Mouse (Mus musculus) forebrain, embryonic 16.5 days (tissue): ENCODE results near the gene Camk2n1. TPM values are rescaled to one million over a fixed set of nuclear protein-coding genes. Genes with fewer than 3 reads are reported as not detected.
A peak's percentile ranks its signal among the peaks of the same experiment; 100 is the strongest.

Source experiments
- ATAC-seq: fragments of 200-750 bp; cut with Nextera tagmentation; 2 replicates; pipeline ENCODE4 v1.8.0; 2017; ENCODE audit warnings: mild to moderate bottlenecking, moderate library complexity
- H3K27ac ChIP-seq: fragments of 300-500 bp; sonication (generic); 2 replicates; pipeline ENCODE4 v1.5.1; 2014; ENCODE audit warnings: low read length, control low read depth
- H3K27me3 ChIP-seq: fragments of 300-500 bp; sonication (generic); replicated peaks from 2 replicates; pipeline ENCODE4 v1.6.1; 2014; ENCODE audit warnings: low read length; ENCODE audit not compliant: control insufficient read depth, insufficient read depth
- H3K36me3 ChIP-seq: fragments of 300-500 bp; sonication (generic); 2 replicates; pipeline ENCODE4 v1.6.1; 2014; ENCODE audit not compliant: control insufficient read depth, insufficient read depth
- H3K4me1 ChIP-seq: fragments of 300-500 bp; sonication (generic); replicated peaks from 2 replicates; pipeline ENCODE4 v1.6.1; 2014; ENCODE audit warnings: low read length; ENCODE audit not compliant: control insufficient read depth, insufficient read depth
- H3K4me2 ChIP-seq: fragments of 300-500 bp; sonication (generic); 2 replicates; pipeline ENCODE4 v1.6.1; 2014; ENCODE audit warnings: mild to moderate bottlenecking, low read length, control low read depth
- H3K4me3 ChIP-seq: fragments of 300-500 bp; sonication (generic); replicated peaks from 2 replicates; pipeline ENCODE4 v1.5.1; 2014; ENCODE audit warnings: mild to moderate bottlenecking, low read length, control low read depth
- H3K9ac ChIP-seq: fragments of 300-500 bp; sonication (generic); replicated peaks from 2 replicates; pipeline ENCODE4 v1.6.1; 2014; ENCODE audit warnings: low read depth, low read length, control low read depth
- H3K9me3 ChIP-seq: fragments of 300-500 bp; sonication (generic); 2 replicates; pipeline ENCODE4 v1.6.1; 2016; ENCODE audit warnings: low read length; ENCODE audit not compliant: control insufficient read depth
- WGBS: fragments of 180-500 bp; shearing (Covaris S2); extraction: QIAGEN DNeasy Blood & Tissue Kit; methylation state at CpG from one replicate; pipeline ENCODE4 v1.1.7; 2014; 5-methylcytosine and 5-hydroxymethylcytosine counted together
- polyA plus RNA-seq: library from polyadenylated mRNA; unstranded; fragments of >200 nt; fragmentation: Nextera tagmentation; extraction: Ambion mirVana; gene quantifications from 2 replicates; pipeline ENCODE4 v1.2.1, GENCODE M21; 2015

The Camk2n1 gene
- polyA plus RNA-seq, 1 experiment from 2014 or later: 10.2 TPM

DNA sequence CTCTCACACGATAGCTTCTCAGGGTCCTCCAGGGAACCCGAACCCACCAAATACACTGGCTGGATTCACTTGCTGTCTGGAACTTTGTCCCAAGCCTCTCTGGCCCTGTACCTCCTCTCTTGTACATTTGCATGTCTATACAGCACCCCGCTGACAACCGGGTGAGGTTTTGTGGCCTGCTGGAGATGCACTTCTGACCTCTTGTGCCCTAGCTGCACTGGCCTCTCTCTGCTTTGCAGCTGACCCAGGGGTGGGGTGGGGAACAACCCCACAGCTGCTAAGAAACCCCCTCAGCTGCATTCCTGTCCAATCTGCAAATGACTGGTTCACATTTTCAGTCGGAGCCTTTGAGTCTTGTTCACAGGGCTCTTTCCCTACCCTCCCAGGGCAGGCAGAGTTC, 9.2 kb upstream of the Camk2n1 start:
- WGBS: 9% methylated on average over 5 of the region's 5 CpGs
- H3K27me3 ChIP-seq: no peaks in the 10 kb centered on the region
- no peak overlapping the region for H3K27ac ChIP-seq
- H3K9me3 ChIP-seq: no peaks in the 10 kb centered on the region
- peaks cover 7% of the 10 kb centered on the region; the same call in 1 of the 2 replicates for H3K36me3 ChIP-seq
- no peak for ATAC-seq
- peaks cover 25% of the 10 kb centered on the region for H3K4me1 ChIP-seq
- H3K9ac ChIP-seq: no peak overlapping the region
- H3K4me2 ChIP-seq: no peak overlapping the region
- no peak overlapping the region for H3K4me3 ChIP-seq

DNA sequence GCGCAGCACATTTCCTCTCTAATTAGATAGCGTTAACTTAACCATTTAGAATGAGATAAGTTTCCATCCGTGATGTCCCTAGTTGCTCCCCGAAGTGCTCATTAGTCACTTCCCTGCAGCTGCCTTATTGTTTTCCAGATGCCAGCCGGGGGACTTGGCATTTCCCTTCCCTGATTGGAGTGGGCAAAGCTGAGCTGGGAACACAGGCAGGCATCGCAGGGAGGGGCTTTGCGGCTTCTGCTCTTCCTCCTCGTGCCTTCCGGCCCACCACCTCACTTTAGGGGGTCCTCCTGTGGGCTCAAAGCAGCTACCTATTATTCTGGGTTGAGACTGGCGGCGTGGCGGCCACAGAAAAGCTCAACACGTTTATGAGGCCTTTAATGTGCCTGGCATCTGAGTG, 7.1 kb upstream of the Camk2n1 start:
- Histone ChIP-seq H3K9ac (peak overlapping the region; percentile 51), H3K27ac (peak overlapping the region; percentile 71)

DNA sequence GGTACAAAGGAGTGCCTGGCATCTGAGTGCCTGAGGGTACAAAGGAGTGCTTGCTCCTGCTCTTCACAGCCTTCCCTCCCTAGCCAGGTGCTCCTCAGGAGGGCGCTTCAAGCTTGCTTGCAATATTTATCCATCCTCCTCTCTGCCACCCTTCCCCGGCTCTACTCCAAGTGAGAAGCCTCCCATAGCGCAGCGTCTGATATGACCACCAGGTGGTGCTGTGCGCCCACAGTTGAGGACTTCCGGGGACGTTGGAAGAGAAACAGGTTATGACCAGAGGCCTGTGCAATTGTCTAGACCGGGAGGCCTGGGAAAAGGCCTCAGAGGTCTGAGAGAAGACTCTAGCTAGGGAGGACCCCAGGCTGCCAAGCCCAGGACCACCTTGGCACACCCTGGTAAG, 6.7 kb upstream of the Camk2n1 start:
- Histone ChIP-seq H3K4me3 (no peak overlapping the region; the same call in 1 of the 2 replicates), H3K27ac (peak overlapping the region; percentile 92), H3K36me3 (no peaks in the 10 kb centered on the region), H3K4me2 (peak overlapping the region; percentile 47), H3K4me1 (peaks cover 25% of the 10 kb centered on the region), H3K9ac (peak overlapping the region; percentile 51), H3K9me3 (no peaks in the 10 kb centered on the region), H3K27me3 (0 out of 2 replicates have a peak, but pooled peaks cover 3% of the 10 kb centered on the region)
- peak; percentile 92 for ATAC-seq
- WGBS: 0% methylated on average over 8 of the region's 8 CpGs

More for the DNA sequence above, 7.1 kb upstream of the Camk2n1 start:
- Histone ChIP-seq H3K36me3 (no peaks in the 10 kb centered on the region), H3K27me3 (0 out of 2 replicates have a peak, but pooled peaks cover 3% of the 10 kb centered on the region), H3K4me2 (no peak overlapping the region), H3K4me3 (no peak overlapping the region), H3K4me1 (peaks cover 25% of the 10 kb centered on the region), H3K9me3 (no peaks in the 10 kb centered on the region)
- WGBS: 9% methylated on average over 13 of the region's 13 CpGs
- ATAC-seq: no peak; the same call in none of the 2 replicates

DNA sequence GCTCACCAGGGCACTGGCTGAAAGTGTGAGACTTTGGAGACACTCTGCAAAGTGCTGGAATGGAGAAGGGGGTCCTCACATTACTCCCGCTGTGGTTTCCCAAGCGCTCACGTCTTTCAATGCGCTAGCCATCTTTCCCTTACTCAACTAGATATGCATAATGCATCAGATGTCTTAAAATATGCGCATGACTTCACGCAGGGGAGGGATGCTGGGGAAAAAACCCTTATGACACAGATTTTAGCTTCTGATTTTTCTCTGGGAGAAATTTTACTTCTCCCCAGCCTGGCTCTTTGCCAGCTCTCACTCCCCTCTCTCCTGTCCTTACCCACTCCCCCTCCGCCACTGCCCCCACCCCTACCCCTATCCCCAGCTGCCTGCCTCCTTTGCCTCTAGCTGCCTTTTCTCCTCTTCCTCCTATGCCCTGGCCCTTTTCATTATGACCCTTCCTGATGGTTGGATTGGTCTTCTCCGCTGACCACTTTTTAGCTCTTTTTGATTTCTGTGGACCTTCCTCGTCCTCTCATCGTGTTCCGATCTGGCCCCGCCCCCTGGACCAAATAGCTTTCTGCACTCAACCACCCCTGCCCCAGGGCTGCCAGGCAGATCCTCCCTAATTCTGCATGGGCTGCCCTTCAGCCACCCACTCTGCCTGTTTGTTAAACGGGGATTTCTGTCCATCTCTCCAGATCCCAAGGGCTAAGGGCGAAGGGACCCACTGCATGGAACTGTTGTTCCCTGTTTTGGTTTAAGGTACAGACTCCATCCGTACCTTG, 6.1 kb upstream of the Camk2n1 start:
- no peaks in the 10 kb centered on the region for H3K9me3 ChIP-seq
- H3K36me3 ChIP-seq: no peaks in the 10 kb centered on the region
- H3K9ac ChIP-seq: peak overlapping the region; percentile 34; the same call in 1 of the 2 replicates
- 34% methylated on average over 15 of the region's 15 CpGs for WGBS
- ATAC-seq: peak; percentile 73
- peak overlapping the region; percentile 47 for H3K4me2 ChIP-seq
- 0 out of 2 replicates have a peak, but pooled peaks cover 3% of the 10 kb centered on the region for H3K27me3 ChIP-seq
- H3K4me3 ChIP-seq: no peak overlapping the region; the same call in 1 of the 2 replicates
- H3K4me1 ChIP-seq: peaks cover 27% of the 10 kb centered on the region
- H3K27ac ChIP-seq: peak overlapping the region; percentile 92

DNA sequence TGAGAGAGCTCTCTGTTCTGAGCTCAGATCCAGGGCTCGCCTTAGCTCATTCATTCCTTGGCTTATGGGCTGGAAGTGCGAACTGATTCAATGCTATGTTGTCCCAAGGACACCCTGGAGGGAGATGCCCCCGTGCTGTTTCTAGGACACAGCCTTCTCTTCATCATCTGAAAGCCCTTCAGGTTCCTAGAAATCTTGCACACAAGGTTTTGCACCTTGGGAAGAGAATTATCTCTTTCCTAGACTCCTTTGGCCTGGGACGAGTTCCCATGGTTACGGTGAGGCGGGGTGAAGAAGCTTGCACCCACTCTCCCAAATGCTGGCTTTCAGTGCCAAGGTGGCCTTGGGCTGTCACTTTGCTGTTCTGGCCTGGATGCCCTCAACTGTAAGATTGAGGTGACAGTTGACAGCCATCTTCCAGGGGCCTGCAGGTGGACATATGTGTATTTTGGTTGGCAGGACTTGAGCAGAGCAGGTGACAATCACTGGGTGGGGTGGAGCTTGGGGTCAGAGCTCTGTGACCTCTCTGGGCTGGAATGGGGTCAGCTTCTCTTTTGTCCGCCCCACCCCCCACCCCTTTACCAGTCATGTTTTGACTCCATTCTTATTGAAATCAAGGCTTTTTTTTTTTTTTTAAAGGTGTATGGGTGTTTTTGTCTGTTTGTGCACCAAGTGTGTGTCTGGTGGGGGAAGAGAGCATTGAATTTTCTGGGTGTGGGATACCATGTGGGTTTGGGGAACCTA, 5.1 kb upstream of the Camk2n1 start:
- no peaks in the 10 kb centered on the region for H3K36me3 ChIP-seq
- ATAC-seq: no peak
- no peak overlapping the region for H3K4me3 ChIP-seq
- H3K9ac ChIP-seq: no peak overlapping the region
- no peak overlapping the region for H3K27ac ChIP-seq
- no peak overlapping the region for H3K4me2 ChIP-seq
- H3K4me1 ChIP-seq: peaks cover 36% of the 10 kb centered on the region
- 0 out of 2 replicates have a peak, but pooled peaks cover 3% of the 10 kb centered on the region for H3K27me3 ChIP-seq
- 57% methylated on average over 7 of the region's 7 CpGs for WGBS
- no peaks in the 10 kb centered on the region for H3K9me3 ChIP-seq

DNA sequence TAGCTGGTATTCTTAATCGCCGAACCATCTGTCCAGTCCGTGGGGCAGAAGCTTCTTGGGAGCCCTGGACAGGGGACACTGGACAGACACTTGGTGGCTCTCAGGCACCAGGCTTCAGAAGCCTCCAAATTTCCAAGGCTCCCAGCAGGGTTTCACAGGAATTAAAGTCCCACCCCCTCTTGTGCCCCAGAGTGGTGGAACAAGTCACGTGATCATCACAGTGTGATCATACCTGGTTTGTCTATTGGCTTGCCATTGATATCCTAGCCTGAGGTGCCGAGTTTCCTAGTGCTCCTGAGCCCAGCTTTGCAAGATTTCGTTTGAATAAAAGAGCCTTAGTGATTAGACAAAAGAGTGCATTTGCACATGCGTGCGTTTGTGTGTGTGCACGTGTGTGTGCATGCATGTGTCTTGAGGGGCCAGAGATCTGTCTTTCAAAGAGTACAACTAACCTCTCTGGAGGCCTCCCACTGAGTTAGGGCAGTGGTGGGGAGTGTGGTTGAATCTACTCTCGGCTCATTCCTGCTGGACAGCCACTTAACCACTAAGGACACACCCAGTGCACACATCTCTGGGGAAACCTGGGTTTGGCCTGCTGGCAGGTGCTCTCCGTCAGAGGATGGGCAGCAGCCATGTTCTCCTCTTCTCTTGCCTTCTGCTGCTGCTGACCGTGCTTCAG, 4.3 kb upstream of the Camk2n1 start:
- Histone ChIP-seq H3K9me3 (no peaks in the 10 kb centered on the region), H3K9ac (no peak overlapping the region), H3K4me1 (peaks cover 36% of the 10 kb centered on the region), H3K27me3 (0 out of 2 replicates have a peak, but pooled peaks cover 3% of the 10 kb centered on the region), H3K4me3 (no peak overlapping the region), H3K27ac (no peak overlapping the region), H3K36me3 (no peaks in the 10 kb centered on the region), H3K4me2 (no peak overlapping the region)
- no peak for ATAC-seq
- WGBS: 59% methylated on average over 12 of the region's 12 CpGs

DNA sequence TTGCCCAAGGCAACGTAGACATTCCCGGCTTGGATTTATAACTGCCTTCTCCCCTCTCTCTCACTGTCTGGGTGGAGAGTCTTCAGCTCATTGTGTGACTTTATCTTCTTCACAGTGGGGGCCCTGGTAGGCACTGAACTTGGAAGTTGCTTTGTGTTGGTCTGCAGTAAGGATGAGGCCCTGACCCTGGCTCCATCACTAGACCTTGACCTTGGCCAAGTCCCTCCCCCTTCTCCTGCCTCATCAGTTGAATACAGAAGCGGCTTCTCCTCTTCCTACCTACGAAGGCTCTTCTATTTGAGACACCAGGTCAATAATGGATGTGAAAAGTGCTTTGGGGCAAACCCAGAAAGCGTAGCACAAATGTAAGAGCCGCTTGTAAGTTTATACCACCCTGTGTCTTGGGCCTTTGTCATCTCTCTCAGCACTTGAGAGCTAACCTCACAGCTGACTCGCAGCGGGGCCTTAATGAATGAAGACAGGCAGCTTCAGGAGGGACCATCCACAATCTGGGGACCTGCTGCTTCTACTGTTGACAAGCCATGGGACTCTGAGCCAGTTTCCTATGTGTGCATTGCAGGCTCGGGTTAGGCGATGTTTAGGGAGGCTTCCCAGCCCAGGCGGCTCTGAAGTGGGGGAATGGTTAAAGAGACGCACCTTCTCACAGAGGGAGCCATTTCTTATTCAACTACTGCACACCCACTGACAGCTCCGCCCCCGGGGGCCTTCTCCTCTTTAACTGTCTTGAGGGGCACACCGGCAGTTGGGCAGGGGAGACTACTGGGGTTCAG, 1.6 kb upstream of the Camk2n1 start:
- Histone ChIP-seq H3K9ac (no peak overlapping the region), H3K4me2 (no peak overlapping the region), H3K27ac (no peak overlapping the region), H3K36me3 (no peaks in the 10 kb centered on the region), H3K4me3 (no peak overlapping the region), H3K9me3 (no peaks in the 10 kb centered on the region), H3K27me3 (0 out of 2 replicates have a peak, but pooled peaks cover 5% of the 10 kb centered on the region), H3K4me1 (peaks cover 47% of the 10 kb centered on the region)
- no peak for ATAC-seq
- 34% methylated on average over 15 of the region's 15 CpGs for WGBS

DNA sequence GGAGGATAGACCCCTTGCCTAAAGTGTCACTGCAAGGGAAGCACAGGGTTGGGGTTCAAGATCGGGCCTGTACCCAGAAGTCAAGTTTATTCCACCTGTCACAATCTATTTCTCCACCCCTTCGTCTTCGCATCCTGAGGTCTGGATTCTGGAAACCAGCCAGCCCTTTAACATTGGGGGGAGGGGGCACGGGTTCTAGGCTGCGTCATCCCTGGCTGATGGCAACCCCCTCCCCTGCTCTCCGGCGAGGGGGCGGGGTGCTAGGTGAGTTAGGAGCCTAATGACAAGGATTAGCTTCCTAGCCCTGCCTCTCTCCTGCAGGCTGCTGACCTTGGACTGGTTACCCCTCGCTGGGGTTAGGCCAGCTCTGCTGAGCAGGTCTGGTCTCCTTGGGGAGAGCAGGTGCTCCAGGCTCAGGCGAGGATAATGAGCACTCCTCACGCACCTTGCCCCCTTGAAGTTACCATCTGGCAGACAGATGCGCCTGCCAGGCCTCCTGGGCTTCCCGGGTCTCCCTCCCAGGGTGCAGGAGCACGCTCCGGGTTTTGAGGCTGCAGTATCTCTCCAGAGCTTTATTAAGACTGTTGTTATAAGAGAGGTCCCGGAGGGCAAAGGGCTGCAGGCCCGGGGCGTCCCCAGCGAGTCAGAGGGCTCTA, 889 bp upstream of the Camk2n1 start:
- Histone ChIP-seq H3K27ac (peak overlapping the region; percentile 87), H3K4me2 (peak overlapping the region; percentile 76), H3K4me1 (peaks cover 40% of the 10 kb centered on the region), H3K4me3 (peak overlapping the region; percentile 69), H3K27me3 (0 out of 2 replicates have a peak, but pooled peaks cover 5% of the 10 kb centered on the region), H3K36me3 (no peaks in the 10 kb centered on the region), H3K9me3 (no peaks in the 10 kb centered on the region), H3K9ac (peak overlapping the region; percentile 59)
- ATAC-seq: peak; percentile 1; the same call in 1 of the 2 replicates
- WGBS: 5% methylated on average over 19 of the region's 19 CpGs
